Mouse (Mus musculus) heart, adult 2 months (tissue): ENCODE data around the gene Rrh. TPM values are rescaled to one million over a fixed set of nuclear protein-coding genes. Genes with fewer than 3 reads are reported as not detected.

Source experiments
- DNase-seq, 2 experiments: peaks; one replicate each; pipeline ENCODE4 v3.0.0; 2021
- H3K27ac ChIP-seq: fragments of 200-600 bp; 2 replicates; pipeline ENCODE4 v1.8.1; 2022
- H3K27me3 ChIP-seq: fragments of 200-500 bp; 2 replicates; pipeline ENCODE4 v1.6.1; 2012; ENCODE audit warnings: mild to moderate bottlenecking, low read length, inconsistent platforms, mixed read lengths; ENCODE audit not compliant: control insufficient read depth, insufficient read depth
- H3K36me3 ChIP-seq: fragments of 200-500 bp; 2 replicates; pipeline ENCODE4 v1.6.1; 2012; ENCODE audit warnings: low read length, inconsistent platforms; ENCODE audit not compliant: control insufficient read depth, insufficient read depth
- H3K4me1 ChIP-seq: fragments of 200-500 bp; 2 replicates; pipeline ENCODE4 v1.6.1; 2011; ENCODE audit warnings: low read length; ENCODE audit not compliant: control insufficient read depth, insufficient read depth
- H3K4me3 ChIP-seq: fragments of 200-600 bp; 2 replicates; pipeline ENCODE4 v1.8.1; 2022
- H3K79me2 ChIP-seq: fragments of 200-500 bp; replicated peaks from 2 replicates; pipeline ENCODE4 v1.6.1; 2012; ENCODE audit warnings: mild to moderate bottlenecking, inconsistent platforms, low read length, moderate library complexity, mixed read lengths; ENCODE audit not compliant: control insufficient read depth, insufficient read depth
- H3K9ac ChIP-seq: fragments of 200-500 bp; 2 replicates; pipeline ENCODE4 v1.6.1; 2012; ENCODE audit warnings: low read depth, mild to moderate bottlenecking, control low read depth, inconsistent platforms, low read length, mixed read lengths
- CTCF ChIP-seq: fragments of 200-600 bp; IDR thresholded peaks from 2 replicates; pipeline ENCODE4 v1.8.1; 2022; ENCODE audit warnings: antibody characterized with exemption, mild to moderate bottlenecking, moderate library complexity
- EP300 ChIP-seq: fragments of 200-500 bp; IDR thresholded peaks from 2 replicates; pipeline ENCODE4 v1.6.1; 2011; ENCODE audit warnings: low read depth, low read length, control low read depth; ENCODE audit not compliant: insufficient read depth
- POLR2A ChIP-seq: fragments of 200-500 bp; IDR thresholded peaks from 2 replicates; pipeline ENCODE4 v1.6.1; 2011; ENCODE audit warnings: mild to moderate bottlenecking, low read depth, low read length, control low read depth; ENCODE audit not compliant: insufficient read depth
- WGBS: fragments of 180-500 bp; shearing (Covaris S2); methylation state at CpG from one replicate; pipeline ENCODE4 v1.1.7; 2018; 5-methylcytosine and 5-hydroxymethylcytosine counted together
- intact Hi-C: fragments of 180-260 bp; cut with DNase I; formaldehyde crosslinking; loops from one replicate; pipeline ENCODE4 v1.15.1; 2025
- long read RNA-seq: library from polyadenylated mRNA; stranded (forward); transcript quantifications from one replicate; pipeline ENCODE4 v2.0.0, GENCODE M21; 2021
- polyA plus RNA-seq: library from polyadenylated mRNA; depleted of rRNA; stranded (reverse); fragments of >200 nt; gene quantifications from 2 replicates; pipeline ENCODE4 v1.2.3, GENCODE M21; 2012; rRNA removed
- total RNA-seq, 2 experiments: library from RNA; stranded (reverse); gene quantifications; 2 replicates each; pipeline ENCODE4 v1.2.3; 2021

The Rrh gene
- total RNA-seq (not detected), polyA plus RNA-seq (not detected in 2 replicates)
- long read RNA-seq = 0 reads

- no peak within 1 kb of the TSS for H3K4me3 ChIP-seq
- H3K27me3 ChIP-seq = no peaks in the 10 kb centered on the region
- H3K36me3 ChIP-seq = no peaks in the 10 kb centered on the region
- WGBS = 94% methylated on average over 11 of the region's 11 CpGs
- DNase-seq = no peak
- no peaks in the 10 kb centered on the region for H3K4me1 ChIP-seq
- TF ChIP-seq CTCF (no peak), EP300 (no peak), POLR2A (no peak)
- no peak within 1 kb of the TSS for H3K9ac ChIP-seq
- intact Hi-C loops = no loop called here
- H3K27ac ChIP-seq = no peak within 1 kb of the TSS
- H3K79me2 ChIP-seq = 0 out of 2 replicates have a peak, but pooled peaks cover under 1% of the 10 kb centered on the region
Observed at GRCm38 (mm10) chr3:129822206-129822775, at the start of gene Rrh. Gene Rrh (minus strand): TSS chr3:129822587.

DNA sequence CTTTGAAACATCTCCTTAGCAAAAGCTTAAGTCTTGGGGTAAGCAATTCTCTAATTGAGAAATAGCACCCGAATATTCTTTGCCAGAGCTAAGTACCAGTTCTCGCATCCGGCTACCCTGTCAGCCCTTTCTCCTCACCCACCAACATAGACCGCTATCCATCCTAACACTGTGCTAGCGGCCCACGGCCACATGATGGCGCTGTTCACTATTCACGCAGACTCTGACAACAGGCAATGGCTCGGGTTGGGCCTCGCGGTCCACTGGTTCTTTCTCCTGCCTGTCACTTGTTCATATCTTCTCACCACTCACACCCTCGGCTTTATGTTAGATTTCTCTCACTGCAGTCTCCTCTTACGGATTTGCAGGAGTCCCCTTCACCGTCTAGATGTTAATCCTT lies 41.3 kb upstream of the Rrh start:
- WGBS = 42% methylated on average over 14 of the region's 14 CpGs
- Histone ChIP-seq H3K9ac (no peak overlapping the region), H3K4me1 (no peaks in the 10 kb centered on the region), H3K79me2 (no peaks in the 10 kb centered on the region), H3K36me3 (no peaks in the 10 kb centered on the region), H3K4me3 (no peak overlapping the region), H3K27me3 (no peaks in the 10 kb centered on the region), H3K27ac (no peak overlapping the region)
- DNase-seq = peak; percentile 8 to 52
- TF ChIP-seq CTCF (peak; percentile 75), EP300 (no peak)
- intact Hi-C loops = loop anchor here (1.0 kb wide), 1 partner anchor 217 kb away; no protein-coding TSS in a partner anchor

DNA sequence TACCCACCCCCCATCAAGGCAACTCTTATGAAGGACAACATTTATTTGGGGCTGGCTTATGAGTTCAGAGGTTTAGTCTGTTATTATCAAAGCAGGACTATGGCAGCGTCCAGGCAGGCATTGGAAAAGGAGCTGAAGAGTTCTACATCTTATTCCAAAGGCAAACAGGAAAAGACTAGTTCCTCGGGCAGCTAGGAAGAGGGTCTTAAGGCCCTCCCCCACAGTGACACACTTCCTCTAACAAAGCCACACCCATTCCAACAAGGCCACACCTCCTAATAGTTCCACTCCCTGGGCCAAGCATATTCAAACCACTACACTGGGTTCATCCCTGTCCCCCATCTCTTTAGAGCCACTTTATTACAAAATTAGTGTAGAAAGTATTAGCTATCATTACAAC lies 40.2 kb upstream of the Rrh start:
- Histone ChIP-seq H3K4me3 (no peak overlapping the region), H3K36me3 (no peaks in the 10 kb centered on the region), H3K27me3 (no peaks in the 10 kb centered on the region), H3K79me2 (no peaks in the 10 kb centered on the region), H3K27ac (no peak overlapping the region), H3K9ac (no peak overlapping the region), H3K4me1 (no peaks in the 10 kb centered on the region)
- WGBS = 42% methylated on average over 2 of the region's 2 CpGs
- no peak for TF ChIP-seq POLR2A
- no peak for TF ChIP-seq EP300
- no peak for TF ChIP-seq CTCF
- no peak for DNase-seq
- intact Hi-C loops = no loop called here

DNA sequence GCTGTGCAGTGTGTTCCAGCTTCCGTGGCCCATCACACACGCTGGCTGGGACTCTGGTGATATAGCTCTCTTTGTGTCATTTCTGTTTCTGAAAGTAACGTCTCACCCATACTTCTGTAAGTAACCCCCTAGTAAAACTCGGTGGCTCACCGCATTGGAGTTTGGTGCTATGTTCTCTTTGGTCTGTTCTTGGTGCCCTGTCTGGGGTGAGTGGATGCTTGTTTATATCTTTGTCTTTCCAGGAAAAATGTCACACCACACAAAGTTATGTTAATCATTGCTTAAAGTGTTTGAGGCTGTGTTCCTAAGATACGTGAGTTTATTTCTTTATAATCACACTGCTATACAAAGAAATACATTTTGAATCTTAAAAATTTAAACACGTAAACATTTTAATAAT lies 24.5 kb upstream of the Rrh start:
- Histone ChIP-seq H3K36me3 (no peaks in the 10 kb centered on the region), H3K27me3 (no peaks in the 10 kb centered on the region), H3K9ac (no peak overlapping the region), H3K79me2 (no peaks in the 10 kb centered on the region), H3K27ac (no peak overlapping the region), H3K4me1 (no peaks in the 10 kb centered on the region), H3K4me3 (no peak overlapping the region)
- DNase-seq = no peak
- intact Hi-C loops = no loop called here
- TF ChIP-seq CTCF (no peak), POLR2A (no peak), EP300 (no peak)
- 78% methylated on average over 7 of the region's 7 CpGs for WGBS

DNA sequence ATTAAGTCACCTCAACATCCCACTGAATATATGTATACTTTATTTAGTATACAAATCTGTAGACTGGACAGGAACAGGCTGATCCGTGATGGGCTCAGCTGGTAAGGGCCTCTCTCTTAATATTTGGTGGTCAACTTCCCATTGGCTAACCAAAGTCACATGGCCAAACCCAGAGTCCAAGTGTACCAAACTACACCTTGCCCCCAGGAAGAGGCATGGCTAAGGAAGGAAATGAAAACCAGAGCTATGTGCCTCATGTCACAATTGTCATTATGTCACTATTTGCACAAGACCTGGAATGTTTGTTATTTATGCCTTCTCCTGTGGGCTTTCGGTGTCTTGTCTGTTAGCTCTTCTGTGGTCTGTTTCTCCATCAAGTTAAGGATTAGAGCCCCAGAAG lies 23.5 kb upstream of the Rrh start:
- Histone ChIP-seq H3K36me3 (no peaks in the 10 kb centered on the region), H3K4me3 (no peak overlapping the region), H3K27ac (no peak overlapping the region), H3K9ac (no peak overlapping the region), H3K79me2 (no peaks in the 10 kb centered on the region), H3K27me3 (no peaks in the 10 kb centered on the region), H3K4me1 (no peaks in the 10 kb centered on the region)
- WGBS = 77% methylated on average over 2 of the region's 2 CpGs
- intact Hi-C loops = no loop called here
- DNase-seq = no peak
- TF ChIP-seq EP300 = no peak
- no peak for TF ChIP-seq POLR2A
- TF ChIP-seq CTCF = no peak

DNA sequence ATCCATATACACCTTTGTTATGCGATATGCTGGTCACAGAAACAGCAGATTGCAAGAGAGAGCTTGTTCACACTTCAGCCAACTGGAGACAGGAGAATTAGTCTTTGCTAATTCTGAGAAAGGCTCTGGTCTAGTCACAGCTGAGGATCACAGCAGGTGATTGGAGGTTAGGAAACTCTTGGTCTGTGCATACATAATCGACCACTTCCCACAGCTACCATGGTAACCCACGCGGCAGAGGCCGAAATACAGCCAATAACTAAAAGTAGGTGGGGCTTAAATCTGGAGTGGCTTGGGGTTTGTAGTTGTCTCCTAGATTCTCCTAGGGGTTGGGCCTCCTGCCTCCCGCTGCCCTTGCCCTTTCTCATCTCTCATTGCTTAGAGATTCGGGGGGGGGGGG lies 15.6 kb upstream of the Rrh start:
- H3K27ac ChIP-seq = no peak overlapping the region

More for the DNA sequence above, 15.6 kb upstream of the Rrh start:
- Histone ChIP-seq H3K27me3 (no peaks in the 10 kb centered on the region), H3K79me2 (no peaks in the 10 kb centered on the region), H3K4me3 (no peak overlapping the region), H3K9ac (no peak overlapping the region), H3K4me1 (no peaks in the 10 kb centered on the region), H3K36me3 (no peaks in the 10 kb centered on the region)
- DNase-seq = no peak
- no peak for TF ChIP-seq CTCF
- no peak for TF ChIP-seq POLR2A
- TF ChIP-seq EP300 = no peak
- intact Hi-C loops = loop anchor here (10.0 kb wide), 1 partner anchor 303 kb away; the partner anchor contains the start of gene Elovl6
- WGBS = 52% methylated on average over 7 of the region's 7 CpGs
